Mouse (Mus musculus) erythroblast, embryonic 14.5 days (primary cell): ENCODE results near the gene Nedd8.

Source experiments
- GATA1 ChIP-seq: IDR thresholded peaks from 2 replicates; pipeline ENCODE4 v1.6.1; 2012; ENCODE audit warnings: low read length, inconsistent platforms, mixed read lengths
- TAL1 ChIP-seq: IDR thresholded peaks from 3 replicates; pipeline ENCODE4 v1.6.1; 2012; ENCODE audit warnings: low read length, inconsistent platforms, mixed read lengths

DNA sequence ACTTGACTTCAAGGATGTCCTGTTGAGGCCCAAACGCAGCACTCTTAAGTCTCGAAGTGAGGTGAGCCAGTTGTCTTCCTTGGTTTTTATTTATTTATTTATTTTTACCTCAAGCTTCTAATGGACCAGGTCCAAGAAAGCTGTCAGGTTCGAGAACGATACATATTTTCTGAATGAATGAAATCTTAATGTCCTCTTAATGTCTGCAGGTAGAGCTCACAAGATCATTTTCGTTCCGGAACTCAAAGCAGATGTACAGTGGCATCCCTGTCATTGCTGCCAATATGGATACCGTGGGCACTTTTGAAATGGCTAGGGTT lies 777 bp upstream of the Nedd8 start:
- TF ChIP-seq GATA1 (no peak), TAL1 (no peak)
